Comparison of ENCODE assay signal across 8 mouse cellular contexts in genomic region chr14:121036612-121037221, GRCm38 (mm10). TPM values are rescaled to one million over a fixed set of nuclear protein-coding genes. Genes with fewer than 3 reads are reported as not detected.
A peak's percentile ranks its signal among the peaks of the same experiment; 100 is the strongest.
DNase-seq lines count a peak whose midpoint lies in the region; ATAC-seq and TF ChIP-seq lines count a peak whose summit lies in the region.

No protein-coding gene starts in this region.

- no peaks in the 10 kb centered on the region for H3K9me3 ChIP-seq in forebrain, embryonic 15.5 days
- H3K9me3 ChIP-seq in intestine, embryonic 16.5 days (ENCODE audit: control insufficient read depth, low read length), result no peaks in the 10 kb centered on the region
- no peaks in the 10 kb centered on the region for H3K9me3 ChIP-seq in lung, postnatal 0 days (ENCODE audit: low read length)

- DNase-seq in cerebellum, adult 2 months, result peak in 1 of 2 experiments; percentile 40
- peak; percentile 40 for DNase-seq in Muller cell, postnatal 12 days (ENCODE audit: inconsistent ontology term)
- peak; percentile 41 for DNase-seq in lung, postnatal 0 days (ENCODE audit: low spot score)

- peak overlapping the region; percentile 96 for H3K9ac ChIP-seq in forebrain, embryonic 15.5 days (replicated peaks)
- H3K9ac ChIP-seq in intestine, embryonic 16.5 days (ENCODE audit: low read depth, low read length), result peak overlapping the region; percentile 93
- peak overlapping the region; percentile 90 for H3K9ac ChIP-seq in lung, postnatal 0 days (replicated peaks; ENCODE audit: low read depth)

- H3K27me3 ChIP-seq in cerebellum, adult 2 months (ENCODE audit: control insufficient read depth, insufficient read depth, low read length), result no peaks in the 10 kb centered on the region
- H3K27me3 ChIP-seq in forebrain, embryonic 15.5 days, result no peaks in the 10 kb centered on the region
- H3K27me3 ChIP-seq in intestine, embryonic 16.5 days (replicated peaks; ENCODE audit: control insufficient read depth, insufficient read depth, low read length), result no peaks in the 10 kb centered on the region
- no peaks in the 10 kb centered on the region for H3K27me3 ChIP-seq in lung, postnatal 0 days (replicated peaks; ENCODE audit: insufficient read depth, low read length)

- ATAC-seq in cerebellum, adult (ENCODE audit: insufficient number of reproducible peaks, low FRiP score, low TSS enrichment), result no peak
- ATAC-seq in forebrain, embryonic 15.5 days (replicated peaks), result no peak
- ATAC-seq in intestine, embryonic 16.5 days, result no peak
- ATAC-seq in lung, postnatal 0 days, result no peak
- no peak; the same call in 1 of the 2 replicates for ATAC-seq in megakaryocyte progenitor cell, adult 5-6 weeks (replicated peaks; ENCODE audit: poor library complexity)
- no peak for ATAC-seq in monocyte, adult 5-6 weeks (replicated peaks; ENCODE audit: insufficient number of reproducible peaks, low FRiP score, low TSS enrichment, poor library complexity, severe bottlenecking)

- no peak for TF ChIP-seq EP300 in lung, postnatal 0 days (IDR thresholded peaks at IDR 0.05)

- no peak for TF ChIP-seq POLR2A in cerebellum, adult 2 months (IDR thresholded peaks at IDR 0.05; ENCODE audit: borderline replicate concordance, insufficient read depth, low read length)

- peak overlapping the region; percentile 63 for H3K4me3 ChIP-seq in cerebellum, adult 2 months (replicated peaks; ENCODE audit: insufficient read depth, low read depth, low read length)
- peak overlapping the region; percentile 93 for H3K4me3 ChIP-seq in forebrain, embryonic 15.5 days
- H3K4me3 ChIP-seq in intestine, embryonic 16.5 days (ENCODE audit: low read length), result peak overlapping the region; percentile 92
- H3K4me3 ChIP-seq in lung, postnatal 0 days (ENCODE audit: low read depth, low read length), result peak overlapping the region; percentile 86

- no peaks in the 10 kb centered on the region for H3K36me3 ChIP-seq in forebrain, embryonic 15.5 days
- no peaks in the 10 kb centered on the region for H3K36me3 ChIP-seq in intestine, embryonic 16.5 days (ENCODE audit: control insufficient read depth, insufficient read depth, low read length)
- H3K36me3 ChIP-seq in lung, postnatal 0 days (ENCODE audit: insufficient read depth, low read length), result no peaks in the 10 kb centered on the region

- 1% methylated on average over 19 of the region's 19 CpGs for WGBS in cerebellum, adult 2 months
- 1% methylated on average over 19 of the region's 19 CpGs for WGBS in forebrain, embryonic 15.5 days
- under 1% methylated on average over 19 of the region's 19 CpGs for WGBS in intestine, embryonic 16.5 days
- WGBS in lung, postnatal 0 days, result 2% methylated on average over 19 of the region's 19 CpGs

- TF ChIP-seq CTCF in cerebellum, adult 2 months (IDR thresholded peaks at IDR 0.05; ENCODE audit: borderline replicate concordance, insufficient read depth, low read depth, low read length), result no peak
- no peak for TF ChIP-seq CTCF in lung, postnatal 0 days (IDR thresholded peaks at IDR 0.05)

- H3K4me1 ChIP-seq in cerebellum, adult 2 months (ENCODE audit: control insufficient read depth, insufficient read depth, low read length), result peaks cover 13% of the 10 kb centered on the region; the same call in 1 of the 2 replicates
- H3K4me1 ChIP-seq in forebrain, embryonic 15.5 days, result peaks cover 42% of the 10 kb centered on the region
- peaks cover 20% of the 10 kb centered on the region for H3K4me1 ChIP-seq in intestine, embryonic 16.5 days (ENCODE audit: control insufficient read depth, insufficient read depth, low read length)
- no peaks in the 10 kb centered on the region; the same call in 1 of the 2 replicates for H3K4me1 ChIP-seq in lung, postnatal 0 days (ENCODE audit: insufficient read depth, low read depth, low read length)

- H3K4me2 ChIP-seq in forebrain, embryonic 15.5 days (replicated peaks), result peak overlapping the region; percentile 95
- peak overlapping the region; percentile 79 for H3K4me2 ChIP-seq in intestine, embryonic 16.5 days (ENCODE audit: low read depth, low read length)
- H3K4me2 ChIP-seq in lung, postnatal 0 days (replicated peaks; ENCODE audit: low read depth, low read length), result peak overlapping the region; percentile 55

- no peak overlapping the region; the same call in 1 of the 2 replicates for H3K27ac ChIP-seq in cerebellum, adult 2 months (ENCODE audit: insufficient read depth, low read length)
- peak overlapping the region; percentile 89 for H3K27ac ChIP-seq in forebrain, embryonic 15.5 days (replicated peaks)
- H3K27ac ChIP-seq in intestine, embryonic 16.5 days (ENCODE audit: low read length), result peak overlapping the region; percentile 80
- peak overlapping the region; percentile 86 for H3K27ac ChIP-seq in lung, postnatal 0 days (ENCODE audit: low read length)

RNA-seq across cellular contexts. Expression of gene Farp1, which starts 1.7 kb away (rescaled TPM):
- 43.3 and 44.4 TPM in 2 replicates for polyA plus RNA-seq in cerebellum, adult 2 months (2012; rRNA removed)
- polyA plus RNA-seq in forebrain, embryonic 15.5 days (2015; fragmentation: Nextera tagmentation; extraction: Ambion mirVana), result 31.1 and 35.6 TPM in 2 replicates
- polyA plus RNA-seq in intestine, embryonic 16.5 days (2015; fragmentation: Nextera tagmentation; extraction: Ambion mirVana), result 8.7 and 10.5 TPM in 2 replicates
- polyA plus RNA-seq in lung, postnatal 0 days (2015; fragmentation: Nextera tagmentation; extraction: Ambion mirVana), result 17.9 TPM in 2 replicates
- total RNA-seq in megakaryocyte progenitor cell, adult 5-6 weeks (2015), result 0.15 and 0.78 TPM in 2 replicates
- total RNA-seq in megakaryocyte progenitor cell, adult 5-6 weeks (2017), result 0.68 TPM in 1 of 2 replicates, not detected in the other
- 0.38 to 4.8 TPM (median 1.9 TPM) in 3 replicates for total RNA-seq in monocyte, adult 5-6 weeks (2017)
